Mouse (Mus musculus) megakaryocyte, embryonic 14.5 days (primary cell): ENCODE data around the gene Ccdc97.

Experiments used
- FLI1 ChIP-seq: IDR thresholded peaks from 2 replicates; pipeline ENCODE4 v1.6.1; 2012; ENCODE audit warnings: low read length, inconsistent platforms, mixed read lengths
- GATA1 ChIP-seq: IDR thresholded peaks from 3 replicates; pipeline ENCODE4 v1.6.1; 2012; ENCODE audit warnings: mixed read lengths, low read length, inconsistent platforms, borderline replicate concordance

- TF ChIP-seq GATA1, result no peak
- TF ChIP-seq FLI1, result no peak
These were observed 28.0 kb upstream of the Ccdc97 start for GRCm38 (mm10) chr7:25746844-25747243.
